ENCODE assay signal across 8 mouse cellular contexts in genomic region chr6:42583488-42583872, GRCm38 (mm10). TPM values are rescaled to one million over a fixed set of nuclear protein-coding genes. Genes with fewer than 3 reads are reported as not detected.
DNase-seq lines count a peak whose midpoint lies in the region; ATAC-seq lines count a peak whose summit lies in the region.

No protein-coding gene starts in this region.

- 0 out of 2 replicates have a peak, but pooled peaks cover 4% of the 10 kb centered on the region for H3K4me1 ChIP-seq in embryonic facial prominence, embryonic 13.5 days

- peak overlapping the region; percentile 35 for H3K4me2 ChIP-seq in embryonic facial prominence, embryonic 13.5 days

- DNase-seq in ES-CJ7 (ENCODE audit: low read depth, low spot score), result peak; percentile 44
- DNase-seq in adrenal gland, postnatal 14 days, result peak; percentile 78
- DNase-seq in layer of hippocampus, postnatal 25 days (ENCODE audit: extremely low spot score in 1 of 2, low spot score in 1 of 2), result peak; percentile 40 to 84
- DNase-seq in lung, postnatal 14 days, result peak; percentile 81
- DNase-seq in right cerebral cortex, postnatal 25 days, result peak; percentile 59
- DNase-seq in yolk sac, embryonic 10.5 days (ENCODE audit: low spot score), result peak; percentile 18

- no peak overlapping the region for H3K27ac ChIP-seq in embryonic facial prominence, embryonic 13.5 days

- ATAC-seq in embryonic facial prominence, embryonic 13.5 days (ENCODE audit: insufficient number of reproducible peaks, insufficient read depth, low FRiP score, low TSS enrichment, low read depth), result no peak
- peak; percentile 49 to 51; a peak in 1 of 4 replicates for ATAC-seq in hematopoietic stem cell, adult 5-6 weeks (replicated peaks in 1 of 2; ENCODE audit: insufficient read depth in 1 of 2, low FRiP score in 2 of 2, low TSS enrichment in 1 of 2, low read depth in 1 of 2, poor library complexity in 2 of 2, severe bottlenecking in 2 of 2)

- H3K9ac ChIP-seq in embryonic facial prominence, embryonic 13.5 days, result no peak overlapping the region

- no peak overlapping the region for H3K4me3 ChIP-seq in embryonic facial prominence, embryonic 13.5 days

- no peaks in the 10 kb centered on the region for H3K9me3 ChIP-seq in embryonic facial prominence, embryonic 13.5 days

- H3K27me3 ChIP-seq in embryonic facial prominence, embryonic 13.5 days, result no peaks in the 10 kb centered on the region

- no peaks in the 10 kb centered on the region for H3K36me3 ChIP-seq in embryonic facial prominence, embryonic 13.5 days

- under 1% methylated on average over 7 of the region's 7 CpGs for WGBS in embryonic facial prominence, embryonic 13.5 days

RNA-seq across cellular contexts. Expression of gene Tcaf3, which starts 14.0 kb away (rescaled TPM):
- not detected in 2 replicates for total RNA-seq in adrenal gland, postnatal 14 days (2021)
- polyA plus RNA-seq in embryonic facial prominence, embryonic 13.5 days (2015; fragmentation: Nextera tagmentation; extraction: Ambion mirVana), result not detected in 2 replicates
- not detected in 2 replicates for total RNA-seq in hematopoietic stem cell, adult 5-6 weeks (2017)
- not detected for total RNA-seq in layer of hippocampus, postnatal 25 days (2021)

RNA-seq across cellular contexts. Expression of gene Olfr455, which starts 36.1 kb away (rescaled TPM):
- not detected in 2 replicates for total RNA-seq in adrenal gland, postnatal 14 days (2021)
- not detected in 2 replicates for polyA plus RNA-seq in embryonic facial prominence, embryonic 13.5 days (2015; fragmentation: Nextera tagmentation; extraction: Ambion mirVana)
- not detected in 2 replicates for total RNA-seq in hematopoietic stem cell, adult 5-6 weeks (2017)
- not detected for total RNA-seq in layer of hippocampus, postnatal 25 days (2021)

Comparison
In these comparisons a context has a peak if more than half of its experiments do, and no peak if none do; other contexts are left out.
1. DNase-seq: peak in every context shown above with its lines; median percentile 81 in lung, postnatal 14 days; 78 in adrenal gland, postnatal 14 days; 62 in layer of hippocampus, postnatal 25 days; 59 in right cerebral cortex, postnatal 25 days; 44 in ES-CJ7; 18 in yolk sac, embryonic 10.5 days.